Mouse (Mus musculus) olfactory bulb, adult 2 months (tissue): ENCODE data around the gene Hmx2. TPM values are rescaled to one million over a fixed set of nuclear protein-coding genes. Genes with fewer than 3 reads are reported as not detected.

ENCODE experiments used
- H3K27ac ChIP-seq: fragments of 200-500 bp; 2 replicates; pipeline ENCODE4 v1.5.1; 2012; ENCODE audit warnings: low read depth, low read length; ENCODE audit not compliant: insufficient read depth
- H3K4me1 ChIP-seq: fragments of 200-500 bp; 2 replicates; pipeline ENCODE4 v1.6.1; 2012; ENCODE audit warnings: low read length; ENCODE audit not compliant: control insufficient read depth, insufficient read depth
- H3K4me3 ChIP-seq: fragments of 200-500 bp; 2 replicates; pipeline ENCODE4 v1.5.1; 2012; ENCODE audit warnings: mild to moderate bottlenecking, low read depth, low read length, moderate library complexity; ENCODE audit not compliant: insufficient read depth
- CTCF ChIP-seq: fragments of 200-500 bp; IDR thresholded peaks from 2 replicates; pipeline ENCODE4 v1.5.1; 2012; ENCODE audit warnings: low read depth, mild to moderate bottlenecking, low read length, moderate library complexity; ENCODE audit not compliant: insufficient read depth
- POLR2A ChIP-seq: fragments of 200-500 bp; IDR thresholded peaks from 2 replicates; pipeline ENCODE4 v1.6.1; 2012; ENCODE audit warnings: mild to moderate bottlenecking, low read depth, low read length, moderate library complexity; ENCODE audit not compliant: insufficient read depth
- WGBS: fragments of 180-500 bp; shearing (Covaris S2); methylation state at CpG from one replicate; pipeline ENCODE4 v1.1.7; 2018; 5-methylcytosine and 5-hydroxymethylcytosine counted together
- polyA plus RNA-seq: library from polyadenylated mRNA; stranded (reverse); fragments of >200 nt; gene quantifications from 2 replicates; pipeline ENCODE4 v1.2.4, GENCODE M21; 2012; ENCODE audit warnings: low replicate concordance; ENCODE audit not compliant: missing spikeins, insufficient read depth, insufficient read length

Gene Hmx2
- polyA plus RNA-seq, 1 experiment = not detected

DNA sequence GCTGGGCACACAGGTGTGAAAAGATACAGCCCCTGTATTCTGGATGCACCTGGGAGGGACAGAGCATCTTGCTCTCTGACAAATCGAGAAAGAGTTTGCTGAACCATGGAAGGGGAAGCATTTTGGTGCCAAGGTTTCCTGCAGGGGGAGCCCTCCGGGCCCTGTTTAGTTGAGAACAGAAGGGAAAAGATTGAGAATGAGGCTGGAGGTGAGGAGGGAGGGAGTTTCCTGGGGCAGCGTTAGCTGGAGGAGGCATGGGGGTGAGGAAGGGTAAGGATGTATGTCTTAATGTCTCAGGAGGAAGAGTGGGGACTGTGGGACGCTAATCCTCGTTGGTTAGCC lies 49.9 kb downstream of the Hmx2 start:
- TF ChIP-seq POLR2A (no peak), CTCF (no peak)
- Histone ChIP-seq H3K27ac (no peak overlapping the region), H3K4me3 (no peak overlapping the region), H3K4me1 (peaks cover 2% of the 10 kb centered on the region; the same call in 1 of the 2 replicates)
- WGBS = 7% methylated on average over 5 of the region's 5 CpGs

DNA sequence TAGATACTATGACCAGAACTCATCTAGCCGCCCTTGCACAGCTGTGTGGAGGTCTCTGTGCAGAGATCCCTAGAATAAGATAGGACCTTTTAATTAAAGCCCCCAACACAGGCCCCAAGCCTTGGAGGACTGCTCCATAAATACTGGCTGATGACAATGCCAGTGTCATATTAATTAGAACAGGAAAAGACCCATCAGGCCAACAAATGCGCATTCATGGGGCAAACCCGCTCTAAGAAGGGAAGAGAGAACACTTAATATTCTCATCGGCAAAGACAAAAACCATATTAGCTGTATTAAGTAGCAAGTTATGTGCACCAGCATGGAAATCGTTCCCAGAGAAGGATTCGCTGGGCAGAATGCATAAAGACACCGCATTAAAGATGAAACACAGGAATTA lies 53.5 kb downstream of the Hmx2 start:
- peaks cover 2% of the 10 kb centered on the region; the same call in 1 of the 2 replicates for H3K4me1 ChIP-seq
- no peak overlapping the region for H3K27ac ChIP-seq
- H3K4me3 ChIP-seq = no peak overlapping the region
- TF ChIP-seq CTCF (no peak), POLR2A (no peak)
- 79% methylated on average over 7 of the region's 7 CpGs for WGBS

- no peak for TF ChIP-seq POLR2A
- no peak for TF ChIP-seq CTCF
- H3K4me1 ChIP-seq = peaks cover 2% of the 10 kb centered on the region; the same call in 1 of the 2 replicates
- H3K27ac ChIP-seq = no peak overlapping the region
- 14% methylated on average over 11 of the region's 11 CpGs for WGBS
- no peak overlapping the region for H3K4me3 ChIP-seq
Observed at GRCm38 (mm10) chr7:131603186-131603585, 54.6 kb downstream of the Hmx2 start.

DNA sequence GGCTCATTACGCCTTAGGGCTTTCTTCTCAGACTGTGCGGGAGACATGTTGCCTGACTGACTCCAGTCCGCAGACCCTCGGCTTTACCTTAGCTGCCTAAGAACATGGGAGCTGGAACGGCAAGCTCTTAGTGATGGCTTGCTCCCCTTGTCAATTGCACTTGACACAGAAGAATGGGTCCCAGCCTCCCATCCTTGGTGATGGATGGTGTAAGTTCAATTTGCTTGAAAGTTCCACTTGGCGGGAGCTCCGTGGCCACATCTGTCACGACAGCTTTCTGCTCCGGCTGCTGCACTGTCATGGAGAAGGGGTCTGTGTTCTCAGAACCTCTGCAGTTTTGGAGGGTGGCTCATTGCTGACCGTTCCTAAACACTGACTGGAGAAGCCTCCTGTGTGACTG lies 56.4 kb downstream of the Hmx2 start:
- Histone ChIP-seq H3K4me1 (no peaks in the 10 kb centered on the region), H3K27ac (no peak overlapping the region), H3K4me3 (no peak overlapping the region)
- TF ChIP-seq CTCF (no peak), POLR2A (no peak)
- WGBS = 94% methylated on average over 10 of the region's 10 CpGs

DNA sequence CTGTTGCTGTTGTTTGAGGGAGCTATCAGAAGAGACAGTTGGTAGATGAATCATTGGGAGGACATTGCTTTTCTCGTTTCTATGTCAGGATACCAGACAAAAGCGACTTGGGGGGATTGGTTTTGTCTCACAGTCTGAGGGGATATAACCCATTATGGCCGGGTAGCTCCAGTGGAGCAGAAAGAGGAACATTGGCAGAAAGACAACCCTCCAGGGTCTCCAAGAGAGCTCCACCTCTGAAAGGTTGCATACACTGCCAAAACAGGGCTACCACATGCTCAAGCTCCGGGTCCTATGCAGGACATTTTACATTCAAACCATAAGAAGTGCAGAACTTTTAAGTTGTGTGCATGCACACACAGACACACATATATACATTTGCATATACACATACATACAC lies 56.9 kb downstream of the Hmx2 start:
- 57% methylated on average over 4 of the region's 4 CpGs for WGBS
- H3K4me1 ChIP-seq = no peaks in the 10 kb centered on the region
- no peak overlapping the region for H3K4me3 ChIP-seq
- TF ChIP-seq CTCF (no peak), POLR2A (no peak)
- H3K27ac ChIP-seq = no peak overlapping the region

Other genes with a start within 250 kb of the Hmx2 start
- gene Cuzd1, start 226.5 kb upstream of the Hmx2 start, polyA plus RNA-seq = not detected in 2 replicates
- gene Fam24b, start 219.3 kb upstream of the Hmx2 start, polyA plus RNA-seq = not detected in 2 replicates
- gene Fam24a, start 214.9 kb upstream of the Hmx2 start, polyA plus RNA-seq = not detected in 2 replicates
- not detected in 2 replicates for gene 2310057M21Rik, start 186.0 kb upstream of the Hmx2 start, polyA plus RNA-seq
- not detected in 2 replicates for gene Pstk, start 177.6 kb upstream of the Hmx2 start, polyA plus RNA-seq
- gene Ikzf5, start 138.3 kb upstream of the Hmx2 start, polyA plus RNA-seq = not detected in 2 replicates
- not detected in 2 replicates for gene Acadsb, start 138.2 kb upstream of the Hmx2 start, polyA plus RNA-seq
- not detected in 2 replicates for gene Hmx3, start 5.9 kb upstream of the Hmx2 start, polyA plus RNA-seq
- not detected in 2 replicates for gene Bub3, start 11.4 kb downstream of the Hmx2 start, polyA plus RNA-seq